Mouse (Mus musculus) splenic B cell, adult 2 months (primary cell): ENCODE measurements around the gene Gm281.
"Not testable (repeated sequence)": the region's sequence is repeated elsewhere in the genome, so short reads cannot be mapped to it uniquely, and the experiment has no call there.

Source experiments
- DNase-seq: peaks from one replicate; pipeline ENCODE4 v3.0.0-alpha.2; 2011; ENCODE audit warnings: low read depth, low spot score
- H3K27me3 ChIP-seq: 2 replicates; pipeline ENCODE4 v1.6.1; 2012; ENCODE audit warnings: mild to moderate bottlenecking, low read length, moderate library complexity, mixed read lengths; ENCODE audit not compliant: control insufficient read depth, poor library complexity, insufficient read depth, severe bottlenecking
- H3K36me3 ChIP-seq: 2 replicates; pipeline ENCODE4 v1.6.1; 2012; ENCODE audit warnings: mild to moderate bottlenecking, low read length, moderate library complexity, mixed read lengths; ENCODE audit not compliant: control insufficient read depth, poor library complexity, insufficient read depth, severe bottlenecking

Gm281 gene

DNA sequence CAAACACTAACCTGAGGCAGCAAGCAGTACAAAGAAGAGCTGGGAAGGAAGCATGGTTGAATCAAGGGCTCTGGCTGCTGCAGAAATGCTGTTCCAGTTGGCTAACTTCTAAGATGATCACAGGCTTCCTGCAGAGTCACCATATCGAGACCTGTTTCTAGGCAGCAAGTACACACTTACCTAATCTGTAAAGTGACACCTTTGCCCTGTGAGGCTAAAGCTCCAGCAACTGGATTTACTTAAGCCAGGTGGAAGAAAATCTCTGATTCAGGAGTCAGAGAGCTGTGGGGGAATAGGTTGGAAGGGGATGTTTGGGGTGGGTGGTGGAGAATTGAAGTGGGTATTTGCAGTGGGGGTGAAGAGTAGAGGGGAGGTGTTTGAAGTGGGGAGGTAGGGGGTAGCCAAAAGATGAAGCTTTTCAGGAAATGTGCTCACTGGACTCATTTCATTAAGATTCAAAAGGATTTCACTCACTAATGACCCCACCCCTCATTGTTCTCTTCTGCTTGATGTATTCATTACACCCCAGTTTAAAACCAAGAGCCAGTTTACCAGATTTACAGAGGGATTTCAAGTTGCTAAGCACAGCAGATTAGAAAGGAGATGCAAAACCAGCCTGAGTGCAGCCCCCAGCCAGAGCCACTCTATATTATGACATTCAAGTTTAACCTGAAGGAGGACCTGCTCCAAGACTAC is at the start of gene Gm281:
TSS of gene Gm281 (minus strand) at position 92 of the 696 bp plus-strand sequence.
- DNase-seq, result no peak
- no peaks in the 10 kb centered on the region for H3K27me3 ChIP-seq
- no peaks in the 10 kb centered on the region for H3K36me3 ChIP-seq

DNA sequence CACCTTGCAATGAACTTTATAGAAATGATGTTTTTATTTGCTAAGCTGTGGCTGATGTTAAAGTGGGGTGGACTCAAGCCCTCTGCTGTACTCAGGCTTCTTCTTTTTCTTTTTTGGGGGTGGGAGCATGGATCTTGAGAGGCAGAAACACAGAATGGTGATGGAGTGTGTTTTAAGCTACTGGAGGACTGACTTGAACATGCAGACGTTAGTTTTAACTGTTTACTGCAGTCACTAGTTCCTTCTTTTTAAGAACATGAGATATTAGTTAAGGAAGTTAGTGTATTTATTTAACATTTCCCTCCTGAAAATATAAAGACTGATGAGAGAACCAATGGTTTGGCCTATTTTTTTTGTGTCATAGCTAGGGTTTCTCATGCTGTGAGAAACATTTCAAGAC is 49.2 kb upstream of the Gm281 start:
- DNase-seq, result no peak
- Histone ChIP-seq H3K36me3 (no peaks in the 10 kb centered on the region), H3K27me3 (no peaks in the 10 kb centered on the region)

DNA sequence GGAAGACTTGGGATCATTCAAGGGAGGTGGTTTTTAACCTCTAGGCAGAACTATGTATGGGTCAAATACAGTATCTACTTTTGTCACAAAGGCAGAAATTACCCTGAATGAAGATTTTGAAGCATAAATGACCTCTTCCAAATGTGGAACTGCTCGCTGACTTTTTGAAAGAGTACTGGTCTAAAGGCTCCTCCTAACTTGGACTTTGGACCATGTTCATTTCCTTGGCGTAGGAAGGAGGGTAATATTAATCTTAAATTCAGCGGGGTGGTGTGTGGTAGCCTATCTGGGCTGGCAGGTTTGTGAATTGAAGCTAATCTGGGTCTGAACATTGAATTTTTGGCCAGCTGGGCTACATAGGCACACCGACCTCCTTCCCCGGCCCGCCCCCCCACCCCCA is 48.2 kb upstream of the Gm281 start:
- Histone ChIP-seq H3K27me3 (no peaks in the 10 kb centered on the region), H3K36me3 (no peaks in the 10 kb centered on the region)
- DNase-seq, result no peak

DNA sequence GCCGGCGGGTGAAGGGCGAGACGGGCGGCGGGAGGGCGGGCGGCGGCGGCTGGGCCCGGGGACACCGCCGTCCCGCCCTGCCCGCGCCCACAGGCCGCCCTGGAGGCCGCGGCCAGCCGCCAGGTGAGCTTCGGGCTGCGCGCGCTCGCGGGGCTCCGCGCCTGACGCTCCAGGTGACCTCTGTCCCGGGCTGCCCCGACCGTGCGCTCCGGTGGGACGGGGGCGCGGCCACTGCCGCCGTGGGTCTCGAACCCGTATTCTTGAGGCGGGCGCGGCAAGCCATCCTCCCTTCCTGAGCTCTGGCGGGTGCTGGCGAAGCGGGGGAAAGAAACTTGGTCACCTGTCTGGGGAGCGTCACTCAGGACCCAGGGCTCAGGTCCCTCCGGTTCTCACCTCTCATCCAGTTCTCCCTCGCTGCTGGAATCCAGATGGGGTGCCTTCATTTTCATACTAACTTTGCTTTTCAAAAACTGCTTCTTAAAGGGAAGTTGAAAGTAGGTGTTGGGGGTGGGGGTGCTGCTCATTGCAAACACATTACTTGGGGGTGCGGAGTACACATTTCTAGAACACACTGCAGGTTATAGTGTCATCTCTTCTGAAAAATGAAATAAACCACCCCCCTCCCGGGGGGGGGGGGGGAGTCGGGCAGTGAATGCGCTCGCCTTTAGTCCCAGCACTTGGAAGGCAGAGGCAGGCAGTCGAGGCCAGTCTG is 47.3 kb upstream of the Gm281 start, which contains the start of the genes Atxn7 and Thoc7:
TSS of gene Atxn7 (plus strand) at position 40 of the 712 bp plus-strand sequence.
TSS of gene Thoc7 (minus strand) at position 452 of the 712 bp plus-strand sequence.
- H3K36me3 ChIP-seq, result no peaks in the 10 kb centered on the region
- no peaks in the 10 kb centered on the region for H3K27me3 ChIP-seq
- DNase-seq, result peak; percentile 56

DNA sequence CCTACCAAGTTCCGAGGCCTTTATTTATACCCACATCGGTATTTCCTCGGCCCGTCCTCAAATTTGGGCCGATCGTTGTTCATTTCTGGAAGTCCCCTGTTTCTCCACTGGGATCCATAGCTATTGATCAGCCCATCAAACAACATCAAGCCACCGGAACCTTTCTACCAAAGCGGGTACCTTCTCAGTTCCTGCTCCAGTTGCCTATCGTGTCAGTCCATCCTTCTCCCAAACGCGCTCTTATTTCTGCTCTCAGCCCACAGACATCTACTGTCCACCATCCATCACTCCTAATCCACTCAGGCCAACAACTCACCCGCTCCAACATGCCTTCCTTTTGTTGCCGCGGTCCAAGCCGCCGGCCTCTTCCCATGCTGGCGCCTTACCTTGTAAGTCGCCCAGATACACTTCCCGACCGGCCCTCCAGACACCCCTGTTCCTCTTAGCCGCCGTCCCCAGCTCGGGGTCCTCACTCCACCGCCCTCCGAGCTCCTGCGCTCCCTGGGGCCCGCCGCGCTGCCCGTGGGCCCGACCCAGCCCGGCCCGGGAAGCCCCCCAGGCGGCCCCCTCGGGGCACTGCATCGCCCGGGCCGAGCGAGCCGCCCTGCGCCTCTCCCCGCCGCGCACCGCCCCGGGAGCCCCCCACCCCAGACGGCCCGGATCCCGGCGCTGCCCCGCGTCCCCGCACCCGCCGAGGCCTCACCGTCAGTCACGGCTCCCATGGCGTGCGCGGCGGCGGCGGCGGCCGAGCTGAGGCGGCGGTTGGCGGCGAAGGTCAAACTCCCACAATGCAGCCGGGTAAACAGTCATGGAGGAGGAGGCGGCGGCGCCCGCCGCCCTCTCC is 46.4 kb upstream of the Gm281 start:
- no peaks in the 10 kb centered on the region for H3K36me3 ChIP-seq
- no peaks in the 10 kb centered on the region for H3K27me3 ChIP-seq
- peak; percentile 68 for DNase-seq

DNA sequence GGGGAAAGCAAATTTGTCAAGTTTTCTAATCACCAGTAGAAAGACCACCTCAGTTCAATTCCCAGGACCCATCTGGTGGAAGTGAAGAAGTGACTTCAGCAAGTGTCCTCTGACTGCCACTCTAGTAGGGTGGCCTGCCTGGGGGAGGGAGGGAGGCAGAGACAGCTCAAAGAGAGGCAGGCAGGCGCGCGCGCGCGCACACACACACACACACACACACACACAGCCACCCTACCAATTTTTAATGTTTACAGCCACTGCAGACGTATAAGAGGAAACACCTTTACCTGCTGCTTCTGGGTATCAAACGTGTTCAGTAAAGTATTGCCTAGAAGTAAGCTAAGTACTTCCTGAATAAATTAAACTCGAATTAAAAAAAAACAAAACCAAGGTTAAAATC is 45.8 kb upstream of the Gm281 start:
- DNase-seq, result peak; percentile 52
- no peaks in the 10 kb centered on the region for H3K36me3 ChIP-seq

DNA sequence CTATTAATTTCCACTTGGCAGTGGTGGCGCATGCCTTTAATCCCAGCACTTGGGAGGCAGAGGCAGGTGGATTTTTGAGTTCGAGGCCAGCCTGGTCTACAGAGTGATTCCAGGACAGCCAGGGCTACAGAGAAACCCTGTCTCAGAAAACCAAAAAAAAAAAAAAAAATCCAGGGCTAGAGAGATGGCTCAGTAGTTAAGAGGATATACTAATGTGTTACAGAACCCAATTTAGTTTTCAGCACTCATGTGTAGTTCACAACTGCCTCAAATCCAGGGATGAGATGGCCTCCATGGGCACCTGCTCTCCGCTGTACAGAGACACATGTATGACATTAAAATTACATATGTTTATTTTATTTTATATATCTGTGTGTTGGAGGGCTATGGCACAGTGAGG is 37.9 kb upstream of the Gm281 start:
- not testable (repeated sequence) for DNase-seq, H3K27me3 ChIP-seq, H3K36me3 ChIP-seq

More for the DNA sequence above, 45.8 kb upstream of the Gm281 start:
- H3K27me3 ChIP-seq, result no peaks in the 10 kb centered on the region

DNA sequence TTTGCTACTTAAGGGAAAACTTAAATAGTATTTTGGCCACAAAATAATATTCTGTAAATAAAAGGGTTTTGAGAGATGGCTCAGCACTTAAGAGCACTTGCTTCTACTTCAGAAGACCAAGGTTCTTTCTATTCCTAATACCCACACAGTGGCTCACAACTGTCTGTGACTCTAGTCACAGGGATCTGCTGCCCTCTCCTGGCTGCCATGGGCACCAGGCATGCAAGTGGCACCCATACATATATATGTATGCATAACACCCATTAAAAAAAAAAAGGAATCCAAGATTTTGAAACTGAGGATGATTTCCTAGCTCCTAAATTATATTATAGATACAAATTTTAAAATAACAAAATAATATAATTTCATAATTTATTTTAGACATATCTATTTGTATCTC is 36.1 kb upstream of the Gm281 start:
- Histone ChIP-seq H3K27me3 (no peaks in the 10 kb centered on the region), H3K36me3 (peaks cover 8% of the 10 kb centered on the region)
- DNase-seq, result peak; percentile 67

DNA sequence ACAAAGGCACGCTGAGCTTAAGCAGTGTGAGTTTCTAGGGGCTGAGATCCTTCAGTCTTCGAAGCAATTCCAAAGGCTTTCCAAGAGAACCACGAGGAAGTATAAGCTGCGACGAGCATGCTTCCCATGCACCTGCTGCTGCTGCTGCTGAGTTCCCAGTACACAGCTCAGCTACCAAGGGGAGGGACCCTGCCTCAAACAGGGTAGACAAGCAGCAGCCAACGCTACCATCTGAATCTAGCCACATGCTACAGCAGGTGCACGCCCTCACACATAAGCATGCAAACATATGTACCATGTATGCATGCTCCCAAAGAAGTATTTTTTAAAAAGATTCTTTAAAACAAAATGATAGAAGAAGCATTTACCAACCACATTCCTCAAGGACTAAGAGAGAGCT is 34.1 kb upstream of the Gm281 start:
- no peak for DNase-seq
- Histone ChIP-seq H3K27me3 (no peaks in the 10 kb centered on the region), H3K36me3 (peaks cover 8% of the 10 kb centered on the region)

DNA sequence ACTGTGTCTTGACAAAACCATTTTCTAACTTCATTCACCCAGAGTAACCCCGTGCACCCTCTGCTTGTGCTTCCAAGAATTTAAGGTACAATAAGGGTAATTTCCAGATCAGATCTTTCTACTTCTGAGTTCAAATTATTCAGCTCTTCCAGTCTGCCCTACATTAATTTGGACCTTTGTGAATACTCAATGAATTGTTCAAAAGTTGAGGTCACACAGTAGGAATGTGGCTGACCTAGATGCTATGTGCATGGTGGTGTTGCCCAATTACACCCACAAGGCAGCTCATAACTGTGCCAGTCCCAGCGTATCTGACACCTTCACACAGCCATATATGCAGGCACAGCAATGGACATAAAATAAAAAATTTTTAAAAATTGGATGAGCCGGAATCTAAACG is 30.4 kb upstream of the Gm281 start:
- Histone ChIP-seq H3K27me3 (no peaks in the 10 kb centered on the region), H3K36me3 (peaks cover 5% of the 10 kb centered on the region)
- DNase-seq, result no peak

DNA sequence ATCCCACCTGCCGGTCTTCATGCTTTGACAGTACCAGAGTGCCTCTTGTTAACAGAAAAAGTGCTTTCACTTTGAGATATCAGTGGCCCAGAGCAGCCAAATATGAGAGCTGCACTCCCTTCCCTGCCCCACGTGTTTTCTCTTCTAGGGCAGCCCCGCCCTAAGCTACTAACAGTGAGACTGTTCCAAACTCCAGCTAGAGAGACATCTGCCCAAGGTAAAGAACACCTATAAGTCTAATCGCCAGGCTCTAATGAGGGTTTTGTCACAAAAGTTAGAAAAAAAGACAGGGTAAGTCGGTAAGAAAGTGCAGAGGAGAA is 19.7 kb upstream of the Gm281 start:
- no peaks in the 10 kb centered on the region for H3K27me3 ChIP-seq
- no peaks in the 10 kb centered on the region for H3K36me3 ChIP-seq
- no peak for DNase-seq

DNA sequence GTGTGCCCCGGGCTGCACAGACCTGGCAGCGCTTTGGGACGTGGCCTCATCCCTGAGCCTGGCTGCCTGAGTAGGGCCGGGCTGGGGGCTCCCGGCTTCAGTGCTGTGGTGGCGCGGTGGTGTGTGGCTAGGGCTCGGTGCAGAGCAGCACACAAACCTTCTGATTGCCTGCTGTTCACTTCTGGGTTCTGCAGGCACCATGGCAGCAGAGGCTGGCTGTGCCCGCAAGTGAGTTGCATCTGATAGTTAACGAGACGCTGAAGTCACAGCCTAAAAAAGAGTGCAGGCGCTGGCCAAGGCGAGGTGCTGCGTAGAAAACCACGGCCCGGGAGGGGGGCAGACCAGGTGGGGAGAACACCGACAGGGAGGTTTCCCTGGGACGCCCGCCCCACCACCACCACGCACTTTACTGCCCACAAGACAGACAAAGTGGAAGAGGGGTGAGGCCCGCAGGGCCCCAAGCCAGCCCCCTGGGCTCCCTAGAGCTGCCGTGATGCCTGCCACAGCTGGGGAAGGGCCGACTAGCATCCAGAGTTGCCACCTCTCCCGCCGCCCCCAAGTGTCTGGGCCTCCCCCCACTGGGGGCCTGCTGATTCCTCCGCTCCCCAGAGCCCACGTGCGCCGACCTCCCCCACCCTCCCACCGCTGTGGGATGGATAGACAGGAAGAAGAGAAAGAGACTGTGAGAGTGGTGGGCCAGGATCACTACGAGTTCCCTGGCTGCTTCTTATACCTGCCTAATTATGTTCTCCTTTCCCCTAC is 19.2 kb upstream of the Gm281 start:
- no peaks in the 10 kb centered on the region for H3K27me3 ChIP-seq
- DNase-seq, result peak; percentile 5
- no peaks in the 10 kb centered on the region for H3K36me3 ChIP-seq

DNA sequence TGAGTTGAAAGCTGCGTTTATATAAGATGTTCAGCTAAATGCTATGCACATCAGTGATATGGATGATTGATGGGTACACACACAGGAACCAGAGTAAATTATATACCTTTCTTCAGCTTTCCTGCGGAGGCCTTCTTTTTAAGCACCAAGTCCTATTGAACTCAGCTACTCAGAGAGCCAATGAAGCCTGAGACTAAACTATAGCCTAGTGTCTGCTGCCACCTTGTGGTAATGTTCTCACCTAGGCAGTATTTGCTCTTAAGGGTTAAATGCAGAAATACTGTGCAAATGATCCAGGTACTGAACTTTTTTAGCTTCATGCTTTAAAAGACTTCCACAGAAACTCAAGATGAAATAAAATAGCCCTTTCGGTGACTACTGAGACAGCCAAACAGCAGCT is 3.4 kb upstream of the Gm281 start:
- peak; percentile 69 for DNase-seq
- Histone ChIP-seq H3K27me3 (no peaks in the 10 kb centered on the region), H3K36me3 (no peaks in the 10 kb centered on the region)

DNA sequence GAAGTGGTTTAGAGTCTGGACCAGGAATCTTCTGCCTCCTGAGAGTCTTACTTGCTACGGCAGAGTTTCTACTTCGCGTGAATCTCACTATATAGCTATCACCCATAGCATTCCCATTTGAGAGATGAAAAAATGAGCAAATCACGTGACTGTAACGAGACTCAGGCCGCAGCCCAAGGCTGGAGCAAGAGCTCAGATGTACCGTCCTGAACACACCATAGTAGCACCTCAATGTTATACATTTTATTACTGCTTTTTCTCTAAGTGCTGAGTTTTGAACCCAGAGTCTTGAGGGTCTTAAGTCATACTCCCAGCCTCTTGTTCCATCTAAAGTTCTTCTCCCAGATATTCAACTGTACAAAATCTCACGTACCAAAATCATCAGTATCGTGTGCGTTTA is 2.9 kb upstream of the Gm281 start:
- Histone ChIP-seq H3K36me3 (no peaks in the 10 kb centered on the region), H3K27me3 (no peaks in the 10 kb centered on the region)
- DNase-seq, result no peak
